Mouse (Mus musculus): Measurements from ENCODE around the gene Galk2. TPM values are rescaled to one million over a fixed set of nuclear protein-coding genes. Genes with fewer than 3 reads are reported as not detected.

The Galk2 gene
- polyA plus RNA-seq, 1 experiment from 2014 or later, result 39.3 TPM

DNA sequence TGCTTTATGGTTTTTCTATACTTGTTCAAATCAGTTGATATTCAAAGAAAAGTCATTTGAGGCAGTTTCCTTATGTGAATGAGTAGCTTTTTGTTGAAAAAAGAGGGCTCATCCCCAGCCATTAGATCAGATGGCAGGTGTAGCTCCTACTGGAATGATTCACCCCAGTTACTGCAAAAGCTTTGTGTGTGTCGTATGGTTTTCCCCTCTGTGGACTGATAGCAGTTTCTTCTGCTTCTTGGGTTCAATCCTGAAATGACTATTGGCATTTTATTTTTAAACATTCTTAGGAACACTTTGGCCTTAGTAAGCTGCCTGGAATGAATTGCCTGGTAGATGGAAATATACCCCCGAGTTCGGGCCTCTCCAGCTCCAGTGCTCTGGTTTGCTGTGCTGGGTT is 37.4 kb downstream of the Galk2 start:
- ATAC-seq (ENCODE audit: insufficient read depth), result no peak
- H3K4me2 ChIP-seq, result no peak overlapping the region
- no peak overlapping the region for H3K27ac ChIP-seq (ENCODE audit: low read depth)
- TF ChIP-seq CTCF (IDR thresholded peaks at IDR 0.05; ENCODE audit: low read depth), result no peak
- H3K9me3 ChIP-seq (ENCODE audit: low read depth, low read length), result no peaks in the 10 kb centered on the region
- H3K9ac ChIP-seq, result no peak overlapping the region
- 0 out of 2 replicates have a peak, but pooled peaks cover 8% of the 10 kb centered on the region for H3K36me3 ChIP-seq (ENCODE audit: insufficient read depth)
- WGBS, result 86% methylated on average over 3 of the region's 3 CpGs
- no peaks in the 10 kb centered on the region for H3K4me1 ChIP-seq (ENCODE audit: insufficient read depth)
- no peak for DNase-seq
- H3K27me3 ChIP-seq (ENCODE audit: insufficient read depth, low read length), result no peaks in the 10 kb centered on the region
- no peak overlapping the region for H3K4me3 ChIP-seq (ENCODE audit: low read depth, low read length)

DNA sequence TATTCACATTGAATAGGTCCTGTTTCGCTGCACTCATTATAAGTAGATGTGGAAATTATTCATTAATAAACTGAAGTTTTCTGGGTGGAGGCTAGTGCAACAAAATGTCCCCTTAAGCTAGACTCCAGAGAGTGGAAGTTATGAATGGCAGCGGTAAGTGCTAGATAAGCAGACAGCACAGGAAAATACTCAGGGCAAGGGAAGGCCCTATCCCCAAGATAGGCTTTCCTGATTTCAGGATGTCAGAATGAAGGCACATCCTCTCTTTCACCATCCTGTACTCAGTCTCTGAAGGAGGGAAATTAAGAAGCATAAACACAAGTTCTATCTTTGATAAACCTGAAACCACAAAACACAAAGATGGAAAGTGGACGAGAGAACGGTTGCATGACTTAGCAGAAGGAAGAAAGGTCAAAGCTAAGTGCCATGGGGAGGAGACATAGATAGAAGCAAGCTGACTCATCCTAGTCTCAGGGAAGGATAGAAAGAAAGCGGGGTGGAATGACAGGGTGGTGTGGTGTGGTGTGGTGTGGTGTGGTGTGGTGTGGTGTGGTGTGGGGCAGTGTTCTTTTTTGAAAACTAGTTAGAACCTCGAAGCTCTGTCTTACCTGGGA is 42.0 kb downstream of the Galk2 start:
- no peak for ATAC-seq (ENCODE audit: insufficient read depth)
- Histone ChIP-seq H3K4me1 (ENCODE audit: insufficient read depth) (no peaks in the 10 kb centered on the region), H3K4me3 (ENCODE audit: low read depth, low read length) (no peak overlapping the region), H3K27ac (ENCODE audit: low read depth) (no peak overlapping the region), H3K36me3 (ENCODE audit: insufficient read depth) (0 out of 2 replicates have a peak, but pooled peaks cover 10% of the 10 kb centered on the region), H3K27me3 (ENCODE audit: insufficient read depth, low read length) (no peaks in the 10 kb centered on the region), H3K9ac (no peak overlapping the region), H3K9me3 (ENCODE audit: low read depth, low read length) (no peaks in the 10 kb centered on the region), H3K4me2 (no peak overlapping the region)
- WGBS, result 70% methylated on average over 6 of the region's 6 CpGs
- TF ChIP-seq CTCF (IDR thresholded peaks at IDR 0.05; ENCODE audit: low read depth), result no peak
- no peak for DNase-seq

DNA sequence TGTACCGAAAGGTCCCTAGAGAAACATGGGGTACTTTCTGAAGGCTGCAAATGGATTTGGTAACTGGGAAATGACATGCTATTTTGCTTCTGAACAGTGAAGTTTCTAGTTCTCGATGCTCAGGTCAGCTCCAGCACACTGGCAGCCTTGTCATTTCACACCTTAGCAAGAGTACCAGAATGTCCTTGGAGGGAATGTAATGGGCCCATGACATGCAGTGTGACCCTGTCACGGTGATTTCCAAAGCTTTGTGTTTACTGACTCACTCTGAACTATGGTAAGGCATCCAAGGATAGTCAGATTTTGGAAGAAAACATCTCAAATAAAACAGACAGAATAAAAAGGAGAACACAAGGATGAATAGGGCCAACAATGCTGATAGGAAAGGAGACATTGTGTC is 42.5 kb downstream of the Galk2 start:
- H3K4me3 ChIP-seq (ENCODE audit: low read depth, low read length), result no peak overlapping the region

DNA sequence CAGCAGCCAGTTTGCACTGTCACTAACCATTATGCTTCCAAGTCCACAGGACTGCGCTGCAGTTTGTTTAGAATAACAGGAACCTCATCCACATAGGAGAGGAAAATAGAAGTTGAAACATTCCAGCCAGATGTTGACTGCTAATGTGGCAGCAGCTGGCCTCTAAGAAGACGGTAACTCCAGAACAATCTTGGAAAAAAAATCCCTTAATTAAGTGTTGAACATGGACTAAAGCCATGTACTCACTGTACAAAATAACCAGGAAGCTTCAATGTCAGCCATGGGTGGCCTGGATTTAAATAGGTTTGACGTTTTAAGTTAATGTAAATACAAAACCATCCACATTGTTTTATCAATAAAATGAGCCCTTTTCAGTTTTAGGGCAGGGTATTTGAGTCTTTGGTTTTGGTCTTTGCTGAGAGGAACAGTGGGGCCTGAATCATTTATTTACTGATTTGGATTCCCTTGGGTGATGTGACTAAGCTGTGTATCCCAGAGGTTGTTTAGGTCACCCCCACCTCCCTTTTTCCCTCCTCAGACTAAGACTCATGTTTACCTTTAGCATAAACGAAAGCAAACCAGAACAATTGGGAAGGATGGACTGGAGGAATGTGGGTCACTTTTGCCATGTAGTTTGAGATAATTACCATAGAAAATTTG is 47.6 kb downstream of the Galk2 start:
- no peak overlapping the region for H3K9ac ChIP-seq
- peak overlapping the region; percentile 75 for H3K27ac ChIP-seq (ENCODE audit: low read depth)
- TF ChIP-seq CTCF (IDR thresholded peaks at IDR 0.05; ENCODE audit: low read depth), result no peak
- DNase-seq (peak; percentile 91), ATAC-seq (ENCODE audit: insufficient read depth) (peak; percentile 92)
- 0 out of 2 replicates have a peak, but pooled peaks cover 2% of the 10 kb centered on the region for H3K36me3 ChIP-seq (ENCODE audit: insufficient read depth)
- no peaks in the 10 kb centered on the region for H3K4me1 ChIP-seq (ENCODE audit: insufficient read depth)
- H3K27me3 ChIP-seq (ENCODE audit: insufficient read depth, low read length), result no peaks in the 10 kb centered on the region
- H3K4me2 ChIP-seq, result no peak overlapping the region
- H3K9me3 ChIP-seq (ENCODE audit: low read depth, low read length), result no peaks in the 10 kb centered on the region
- WGBS, result 37% methylated on average over 4 of the region's 4 CpGs
- H3K4me3 ChIP-seq (ENCODE audit: low read depth, low read length), result no peak overlapping the region

More for the DNA sequence above, 42.5 kb downstream of the Galk2 start:
- H3K4me1 ChIP-seq (ENCODE audit: insufficient read depth), result no peaks in the 10 kb centered on the region
- no peak overlapping the region for H3K9ac ChIP-seq
- 80% methylated on average over 3 of the region's 3 CpGs for WGBS
- no peak for TF ChIP-seq CTCF (IDR thresholded peaks at IDR 0.05; ENCODE audit: low read depth)
- H3K36me3 ChIP-seq (ENCODE audit: insufficient read depth), result 0 out of 2 replicates have a peak, but pooled peaks cover 9% of the 10 kb centered on the region
- no peaks in the 10 kb centered on the region for H3K9me3 ChIP-seq (ENCODE audit: low read depth, low read length)
- no peaks in the 10 kb centered on the region for H3K27me3 ChIP-seq (ENCODE audit: insufficient read depth, low read length)
- H3K4me2 ChIP-seq, result no peak overlapping the region
- DNase-seq (no peak), ATAC-seq (ENCODE audit: insufficient read depth) (no peak)
- no peak overlapping the region for H3K27ac ChIP-seq (ENCODE audit: low read depth)

DNA sequence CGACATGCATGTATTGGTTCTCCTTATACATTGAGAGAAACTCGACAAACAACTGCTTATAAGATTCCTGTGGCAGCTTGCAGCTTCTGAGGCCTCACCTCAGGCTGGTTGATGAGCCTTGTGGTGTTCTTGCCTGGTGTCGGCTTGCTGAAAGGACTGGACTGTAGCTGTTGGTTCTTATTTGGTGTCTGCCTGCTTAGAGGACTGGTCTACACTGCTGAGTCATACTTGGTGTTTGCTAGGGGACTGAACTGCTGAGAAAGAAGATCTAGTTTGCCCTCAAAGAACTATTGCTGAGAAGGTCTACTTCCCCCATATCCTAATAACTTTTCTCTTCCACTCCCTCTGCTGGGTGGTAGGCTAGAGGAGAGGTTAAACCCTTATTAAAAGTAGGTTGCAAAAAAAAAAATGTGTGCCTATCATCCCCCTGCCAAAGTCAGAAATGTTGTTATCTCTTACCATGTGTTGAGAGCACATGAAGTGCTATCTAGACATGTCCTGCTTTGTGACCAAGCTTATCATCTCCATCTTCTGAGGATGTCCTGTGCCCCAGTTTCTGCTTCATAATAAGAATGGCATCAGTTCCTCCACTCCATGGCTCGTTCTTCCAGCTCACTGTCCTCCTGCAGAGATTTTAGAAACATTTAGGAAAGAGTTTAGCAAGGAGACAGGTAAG is 48.8 kb downstream of the Galk2 start:
- 82% methylated on average over 4 of the region's 4 CpGs for WGBS
- H3K4me2 ChIP-seq, result no peak overlapping the region
- H3K9me3 ChIP-seq (ENCODE audit: low read depth, low read length), result no peaks in the 10 kb centered on the region
- TF ChIP-seq CTCF (IDR thresholded peaks at IDR 0.05; ENCODE audit: low read depth), result no peak
- no peak overlapping the region for H3K9ac ChIP-seq
- no peak for ATAC-seq (ENCODE audit: insufficient read depth)
- no peak for DNase-seq
- no peaks in the 10 kb centered on the region for H3K27me3 ChIP-seq (ENCODE audit: insufficient read depth, low read length)
- no peak overlapping the region for H3K4me3 ChIP-seq (ENCODE audit: low read depth, low read length)
- H3K36me3 ChIP-seq (ENCODE audit: insufficient read depth), result 0 out of 2 replicates have a peak, but pooled peaks cover 2% of the 10 kb centered on the region
- no peak overlapping the region for H3K27ac ChIP-seq (ENCODE audit: low read depth)
- H3K4me1 ChIP-seq (ENCODE audit: insufficient read depth), result no peaks in the 10 kb centered on the region

DNA sequence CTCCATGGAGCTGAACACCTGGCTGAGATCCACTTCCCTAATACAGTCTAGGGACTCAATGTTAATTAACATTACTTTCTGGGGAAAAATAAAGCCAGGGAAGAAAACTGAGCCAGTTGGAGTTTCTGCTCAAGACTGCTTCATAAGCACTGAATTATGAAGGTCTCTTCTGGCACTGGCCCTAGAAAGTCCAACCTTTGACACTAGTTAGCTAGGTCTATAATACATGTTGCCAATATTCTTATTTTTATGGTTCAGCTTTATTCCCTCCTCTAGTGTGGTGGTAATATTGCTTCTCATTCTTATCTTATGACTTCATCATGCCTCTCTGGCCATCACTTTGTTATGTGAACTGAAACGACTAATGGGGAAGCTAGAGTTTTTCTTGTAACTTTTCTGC is 55.3 kb downstream of the Galk2 start:
- no peaks in the 10 kb centered on the region for H3K4me1 ChIP-seq (ENCODE audit: insufficient read depth)
- WGBS, result 67% methylated on average over 1 of the region's 1 CpGs
- no peak overlapping the region for H3K27ac ChIP-seq (ENCODE audit: low read depth)
- H3K4me3 ChIP-seq (ENCODE audit: low read depth, low read length), result no peak overlapping the region
- ATAC-seq (ENCODE audit: insufficient read depth) (no peak), DNase-seq (no peak)
- no peak for TF ChIP-seq CTCF (IDR thresholded peaks at IDR 0.05; ENCODE audit: low read depth)
- no peak overlapping the region for H3K4me2 ChIP-seq
- no peak overlapping the region for H3K9ac ChIP-seq
- H3K27me3 ChIP-seq (ENCODE audit: insufficient read depth, low read length), result no peaks in the 10 kb centered on the region
- no peaks in the 10 kb centered on the region for H3K36me3 ChIP-seq (ENCODE audit: insufficient read depth)
- H3K9me3 ChIP-seq (ENCODE audit: low read depth, low read length), result no peaks in the 10 kb centered on the region

DNA sequence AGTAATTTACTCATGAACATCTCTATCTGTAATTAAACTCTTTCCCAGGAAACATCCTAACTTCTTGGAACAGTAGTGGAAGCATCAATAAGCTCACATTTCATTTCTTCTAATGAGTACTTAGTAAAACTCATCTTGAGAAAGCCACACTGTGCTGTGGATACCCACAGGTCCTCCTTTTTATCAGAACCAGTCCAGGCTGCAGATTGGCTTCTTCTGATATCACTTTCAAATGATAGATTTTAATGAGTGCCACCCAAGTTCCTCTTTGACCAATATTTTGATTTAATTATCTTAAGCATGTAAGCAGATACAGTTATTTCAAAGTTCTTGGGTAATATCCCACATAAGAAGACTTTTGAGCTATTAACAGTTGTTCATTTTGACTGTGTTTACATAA is 55.8 kb downstream of the Galk2 start:
- no peak for ATAC-seq (ENCODE audit: insufficient read depth)
- no peak overlapping the region for H3K27ac ChIP-seq (ENCODE audit: low read depth)
- no peak overlapping the region for H3K4me3 ChIP-seq (ENCODE audit: low read depth, low read length)
- no peaks in the 10 kb centered on the region for H3K4me1 ChIP-seq (ENCODE audit: insufficient read depth)
- DNase-seq, result no peak
- no peaks in the 10 kb centered on the region for H3K27me3 ChIP-seq (ENCODE audit: insufficient read depth, low read length)
- no peaks in the 10 kb centered on the region for H3K36me3 ChIP-seq (ENCODE audit: insufficient read depth)
- no peak overlapping the region for H3K4me2 ChIP-seq
- no peak overlapping the region for H3K9ac ChIP-seq
- H3K9me3 ChIP-seq (ENCODE audit: low read depth, low read length), result no peaks in the 10 kb centered on the region
- no peak for TF ChIP-seq CTCF (IDR thresholded peaks at IDR 0.05; ENCODE audit: low read depth)

Data from lung, embryonic 14.5 days (tissue).